ENCODE assay signal across 7 mouse cellular contexts in genomic region chr14:122223461-122224102, GRCm38 (mm10). TPM values are rescaled to one million over a fixed set of nuclear protein-coding genes. Genes with fewer than 3 reads are reported as not detected.
DNase-seq lines count a peak whose midpoint lies in the region; ATAC-seq lines count a peak whose summit lies in the region.

No protein-coding gene starts in this region.

- H3K27me3 ChIP-seq in intestine, embryonic 16.5 days (replicated peaks; ENCODE audit: control insufficient read depth, insufficient read depth, low read length) = peaks cover 12% of the 10 kb centered on the region

- DNase-seq in adrenal gland, adult 2 months = peak; percentile 69
- DNase-seq in embryo, embryonic 11.5 days (ENCODE audit: low read depth, low spot score) = peak; percentile 75
- peak; percentile 30 to 62 for DNase-seq in gastrocnemius, postnatal 36 days
- DNase-seq in left cerebral cortex, postnatal 25 days (ENCODE audit: low spot score in 2 of 2) = peak; percentile 81 to 87
- DNase-seq in mesoderm, embryonic 11.5 days (ENCODE audit: low read depth, low spot score) = peak; percentile 88
- peak; percentile 78 for DNase-seq in right cerebral cortex, postnatal 4 days

- no peaks in the 10 kb centered on the region for H3K9me3 ChIP-seq in intestine, embryonic 16.5 days (ENCODE audit: control insufficient read depth, low read length)

- H3K9ac ChIP-seq in intestine, embryonic 16.5 days (ENCODE audit: low read depth, low read length) = no peak overlapping the region

- H3K27ac ChIP-seq in intestine, embryonic 16.5 days (ENCODE audit: low read length) = no peak overlapping the region

- intact Hi-C loops in gastrocnemius, postnatal 36 days (cut with DNase I) = loop anchor here (5.0 kb wide), 1 partner anchor 654 kb away; no protein-coding TSS in a partner anchor
- intact Hi-C loops in left cerebral cortex, postnatal 25 days (cut with DNase I) = loop anchor here (1.0 to 5.0 kb wide), 2 partner anchors 653 to 1019 kb away; no protein-coding TSS in a partner anchor

- H3K36me3 ChIP-seq in intestine, embryonic 16.5 days (ENCODE audit: control insufficient read depth, insufficient read depth, low read length) = no peaks in the 10 kb centered on the region

- no peaks in the 10 kb centered on the region for H3K4me1 ChIP-seq in intestine, embryonic 16.5 days (ENCODE audit: control insufficient read depth, insufficient read depth, low read length)

- 25% methylated on average over 9 of the region's 9 CpGs for WGBS in intestine, embryonic 16.5 days

- peak overlapping the region; percentile 47 for H3K4me2 ChIP-seq in intestine, embryonic 16.5 days (ENCODE audit: low read depth, low read length)

- peak overlapping the region; percentile 31 for H3K4me3 ChIP-seq in intestine, embryonic 16.5 days (ENCODE audit: low read length)

- ATAC-seq in intestine, embryonic 16.5 days = peak; percentile 87

RNA-seq across cellular contexts. Expression of gene Clybl, which starts 42.1 kb away (rescaled TPM):
- total RNA-seq in adrenal gland, adult 2 months (2021) = 100 to 1,000 TPM in 1 of 2 experiments, 10 to 100 TPM in 1; 96.5 to 104 TPM
- 4.4 and 5.3 TPM in 2 replicates for polyA plus RNA-seq in adrenal gland, adult 2 months (2012; rRNA removed)
- 10 to 100 TPM; 62.1 to 68.5 TPM for total RNA-seq in gastrocnemius, postnatal 36 days (2021)
- 38.7 and 41.0 TPM in 2 replicates for polyA plus RNA-seq in intestine, embryonic 16.5 days (2015; fragmentation: Nextera tagmentation; extraction: Ambion mirVana)
- 10 to 100 TPM; 21.5 to 23.8 TPM for total RNA-seq in left cerebral cortex, postnatal 25 days (2021)
